Mouse (Mus musculus): Measurements from ENCODE around the gene Nfib.

The Nfib gene

GRCm38 (mm10) chr4:82396805-82397204 is 308.7 kb downstream of the Nfib start:
- no peak for DNase-seq (ENCODE audit: low read depth, low spot score)

- DNase-seq (ENCODE audit: low read depth, low spot score) = no peak
These were observed 309.5 kb downstream of the Nfib start for GRCm38 (mm10) chr4:82396003-82396402.

GRCm38 (mm10) chr4:82394346-82394745 is 311.2 kb downstream of the Nfib start:
- no peak for DNase-seq (ENCODE audit: low read depth, low spot score)

- no peak for DNase-seq (ENCODE audit: low read depth, low spot score)
These were observed 312.5 kb downstream of the Nfib start for GRCm38 (mm10) chr4:82393021-82393420.

- DNase-seq (ENCODE audit: low read depth, low spot score) = no peak
These were observed 313.1 kb downstream of the Nfib start for GRCm38 (mm10) chr4:82392496-82392895.

GRCm38 (mm10) chr4:82391726-82392472 is 313.7 kb downstream of the Nfib start:
- no peak for DNase-seq (ENCODE audit: low read depth, low spot score)

- DNase-seq (ENCODE audit: low read depth, low spot score) = no peak
These were observed 315.0 kb downstream of the Nfib start for GRCm38 (mm10) chr4:82390545-82390944.

GRCm38 (mm10) chr4:82389876-82390275 is 315.7 kb downstream of the Nfib start:
- DNase-seq (ENCODE audit: low read depth, low spot score) = no peak

GRCm38 (mm10) chr4:82387620-82388019 is 317.9 kb downstream of the Nfib start:
- no peak for DNase-seq (ENCODE audit: low read depth, low spot score)

GRCm38 (mm10) chr4:82386222-82386993 is 319.1 kb downstream of the Nfib start:
- no peak for DNase-seq (ENCODE audit: low read depth, low spot score)

GRCm38 (mm10) chr4:82385638-82386037 is 319.9 kb downstream of the Nfib start:
- no peak for DNase-seq (ENCODE audit: low read depth, low spot score)

- DNase-seq (ENCODE audit: low read depth, low spot score) = no peak
These were observed 321.4 kb downstream of the Nfib start for GRCm38 (mm10) chr4:82383991-82384731.

GRCm38 (mm10) chr4:82383346-82383745 is 322.2 kb downstream of the Nfib start:
- no peak for DNase-seq (ENCODE audit: low read depth, low spot score)

GRCm38 (mm10) chr4:82381786-82382185 is 323.8 kb downstream of the Nfib start:
- no peak for DNase-seq (ENCODE audit: low read depth, low spot score)

GRCm38 (mm10) chr4:82380578-82380977 is 325.0 kb downstream of the Nfib start:
- no peak for DNase-seq (ENCODE audit: low read depth, low spot score)

GRCm38 (mm10) chr4:82378050-82378449 is 327.5 kb downstream of the Nfib start:
- DNase-seq (ENCODE audit: low read depth, low spot score) = no peak

- DNase-seq (ENCODE audit: low read depth, low spot score) = no peak
These were observed 327.9 kb downstream of the Nfib start for GRCm38 (mm10) chr4:82377621-82378020.

GRCm38 (mm10) chr4:82374560-82374959 is 331.0 kb downstream of the Nfib start:
- DNase-seq (ENCODE audit: low read depth, low spot score) = no peak

GRCm38 (mm10) chr4:82372217-82372616 is 333.3 kb downstream of the Nfib start:
- DNase-seq (ENCODE audit: low read depth, low spot score) = no peak

GRCm38 (mm10) chr4:82371471-82371870 is 334.1 kb downstream of the Nfib start:
- DNase-seq (ENCODE audit: low read depth, low spot score) = no peak

GRCm38 (mm10) chr4:82369011-82369776 is 336.4 kb downstream of the Nfib start:
- DNase-seq (ENCODE audit: low read depth, low spot score) = no peak
